Mouse (Mus musculus) layer of hippocampus, postnatal 10 days (tissue): Measurements from ENCODE around the gene Alox15. TPM values are rescaled to one million over a fixed set of nuclear protein-coding genes. Genes with fewer than 3 reads are reported as not detected.

ENCODE experiments used
- DNase-seq, 2 experiments: peaks; one replicate each; pipeline ENCODE4 v3.0.0; 2021; ENCODE audit warnings: low spot score in 2 of 2
- total RNA-seq, 2 experiments: library from RNA; stranded (reverse); gene quantifications; 2 replicates each; pipeline ENCODE4 v1.2.3; 2021

The Alox15 gene
- total RNA-seq, 2 experiments from 2014 or later = not detected

- DNase-seq = peak; percentile 23 to 43
Measured at GRCm38 (mm10) chr11:70309341-70309740, 42.5 kb downstream of the Alox15 start.

- DNase-seq = no peak
Measured at GRCm38 (mm10) chr11:70308296-70308695, 43.5 kb downstream of the Alox15 start.

GRCm38 (mm10) chr11:70306159-70306558, 45.7 kb downstream of the Alox15 start:
- DNase-seq = no peak

GRCm38 (mm10) chr11:70302293-70302692, 49.5 kb downstream of the Alox15 start:
- DNase-seq = no peak

GRCm38 (mm10) chr11:70297836-70298454, 53.9 kb downstream of the Alox15 start:
- DNase-seq = no peak

- no peak for DNase-seq
Measured at GRCm38 (mm10) chr11:70297405-70297804, 54.4 kb downstream of the Alox15 start.

Other genes starting within 250 kb of the Alox15 start
- gene Mgl2, start 221.7 kb downstream of the Alox15 start, total RNA-seq = under 1 TPM; 0.67 to 0.69 TPM
- 1 to 10 TPM; 1.2 to 1.4 TPM for gene Clec10a, start 195.8 kb downstream of the Alox15 start, total RNA-seq
- 10 to 100 TPM; 32.8 to 39.6 TPM for gene Slc16a11, start 139.3 kb downstream of the Alox15 start, total RNA-seq
- gene Slc16a13, start 131.0 kb downstream of the Alox15 start, total RNA-seq = 10 to 100 TPM in 1 of 2 experiments, 1 to 10 TPM in 1; 9.2 to 12.1 TPM
- gene Bcl6b, start 122.2 kb downstream of the Alox15 start, total RNA-seq = 1 to 10 TPM; 4.3 to 7.4 TPM
- gene 0610010K14Rik, start 114.1 kb downstream of the Alox15 start, total RNA-seq = 10 to 100 TPM; 44.8 to 55.3 TPM
- gene Gm21988, start 112.2 kb downstream of the Alox15 start, total RNA-seq = 1 to 10 TPM; 6.6 to 8.7 TPM
- gene Rnasek, start 112.2 kb downstream of the Alox15 start, total RNA-seq = 100 to 1,000 TPM; 306 to 350 TPM
- under 1 TPM; 0.45 to 0.69 TPM for gene Alox12, start 96.7 kb downstream of the Alox15 start, total RNA-seq
- gene Alox12e, start 29.4 kb downstream of the Alox15 start, total RNA-seq = not detected
- 10 to 100 TPM; 41.3 to 46.8 TPM for gene Pelp1, start 58.0 kb upstream of the Alox15 start, total RNA-seq
- 10 to 100 TPM; 92.5 to 96.0 TPM for gene Arrb2, start 80.6 kb upstream of the Alox15 start, total RNA-seq
- 10 to 100 TPM; 20.5 TPM for gene Med11, start 99.9 kb upstream of the Alox15 start, total RNA-seq
- 1 to 10 TPM in 1 of 2 experiments, under 1 TPM in 1; 0.96 to 1.1 TPM for gene Zmynd15, start 107.4 kb upstream of the Alox15 start, total RNA-seq
- under 1 TPM; 0.42 to 0.69 TPM for gene Cxcl16, start 108.0 kb upstream of the Alox15 start, total RNA-seq
- not detected for gene Tm4sf5, start 153.2 kb upstream of the Alox15 start, total RNA-seq
- not detected for gene Vmo1, start 162.6 kb upstream of the Alox15 start, total RNA-seq
- not detected for gene Gltpd2, start 167.2 kb upstream of the Alox15 start, total RNA-seq
- 100 to 1,000 TPM; 221 to 229 TPM for gene Psmb6, start 173.3 kb upstream of the Alox15 start, total RNA-seq
- gene Gm40193, start 180.9 kb upstream of the Alox15 start, total RNA-seq = not detected
- gene Pld2, start 188.0 kb upstream of the Alox15 start, total RNA-seq = 10 to 100 TPM; 25.0 to 25.6 TPM
- 100 to 1,000 TPM; 208 to 249 TPM for gene Mink1, start 210.8 kb upstream of the Alox15 start, total RNA-seq